Mouse (Mus musculus) lung, postnatal 0 days (tissue): ENCODE measurements around the gene Vmn2r90. TPM values are rescaled to one million over a fixed set of nuclear protein-coding genes. Genes with fewer than 3 reads are reported as not detected.
"Not testable (repeated sequence)": the region's sequence is repeated elsewhere in the genome, so short reads cannot be mapped to it uniquely, and the experiment has no call there.

Source experiments
- ATAC-seq: fragments of 200-750 bp; cut with Nextera tagmentation; 2 replicates; pipeline ENCODE4 v1.8.0; 2017; ENCODE audit warnings: moderate library complexity
- DNase-seq: peaks from one replicate; pipeline ENCODE4 v3.0.0-alpha.2; 2016; ENCODE audit warnings: low spot score
- H3K27ac ChIP-seq: fragments of 300-500 bp; sonication (generic); 2 replicates; pipeline ENCODE4 v1.5.1; 2014; ENCODE audit warnings: antibody characterized with exemption, mild to moderate bottlenecking, low read length, mixed read lengths
- H3K27me3 ChIP-seq: fragments of 300-500 bp; sonication (generic); replicated peaks from 2 replicates; pipeline ENCODE4 v1.6.1; 2014; ENCODE audit warnings: low read length, mixed read lengths; ENCODE audit not compliant: insufficient read depth
- H3K36me3 ChIP-seq: fragments of 300-500 bp; sonication (generic); 2 replicates; pipeline ENCODE4 v1.6.1; 2014; ENCODE audit warnings: low read length, mixed read lengths; ENCODE audit not compliant: insufficient read depth
- H3K4me1 ChIP-seq: fragments of 300-500 bp; sonication (generic); 2 replicates; pipeline ENCODE4 v1.6.1; 2014; ENCODE audit warnings: antibody characterized with exemption, low read depth, low read length, mixed read lengths; ENCODE audit not compliant: insufficient read depth
- H3K4me2 ChIP-seq: fragments of 300-500 bp; sonication (generic); replicated peaks from 2 replicates; pipeline ENCODE4 v1.6.1; 2014; ENCODE audit warnings: low read depth, mild to moderate bottlenecking, low read length, moderate library complexity, mixed read lengths
- H3K4me3 ChIP-seq: fragments of 300-500 bp; sonication (generic); 2 replicates; pipeline ENCODE4 v1.5.1; 2014; ENCODE audit warnings: low read depth, low read length
- H3K9ac ChIP-seq: fragments of 300-500 bp; sonication (generic); replicated peaks from 2 replicates; pipeline ENCODE4 v1.6.1; 2014; ENCODE audit warnings: low read depth, mild to moderate bottlenecking
- H3K9me3 ChIP-seq: fragments of 300-500 bp; sonication (generic); 2 replicates; pipeline ENCODE4 v1.6.1; 2016; ENCODE audit warnings: low read length, mixed read lengths
- CTCF ChIP-seq: IDR thresholded peaks from 2 replicates; pipeline ENCODE4 v1.5.1; 2016; ENCODE audit warnings: antibody characterized with exemption, mild to moderate bottlenecking
- EP300 ChIP-seq: IDR thresholded peaks from 2 replicates; pipeline ENCODE4 v1.6.1; 2016; ENCODE audit warnings: antibody characterized with exemption, mild to moderate bottlenecking, control low read depth
- WGBS: fragments of 180-500 bp; shearing (Covaris S2); extraction: QIAGEN DNeasy Blood & Tissue Kit; methylation state at CpG from one replicate; pipeline ENCODE4 v1.1.7; 2014; 5-methylcytosine and 5-hydroxymethylcytosine counted together
- polyA plus RNA-seq: library from polyadenylated mRNA; unstranded; fragments of >200 nt; fragmentation: Nextera tagmentation; extraction: Ambion mirVana; gene quantifications from 2 replicates; pipeline ENCODE4 v1.2.1, GENCODE M21; 2015

Vmn2r90 gene
- not detected in 2 replicates for polyA plus RNA-seq

GRCm38 (mm10) chr17:17703447-17703846, at the start of gene Vmn2r90:
Gene Vmn2r90, plus strand, starts transcription at chr17:17703747.
- Histone ChIP-seq H3K9me3 (no peaks in the 10 kb centered on the region), H3K4me1 (no peaks in the 10 kb centered on the region), H3K36me3 (no peaks in the 10 kb centered on the region), H3K4me3 (no peak within 1 kb of the TSS), H3K9ac (no peak within 1 kb of the TSS), H3K4me2 (no peak within 1 kb of the TSS), H3K27ac (no peak within 1 kb of the TSS), H3K27me3 (no peaks in the 10 kb centered on the region)
- DNase-seq (no peak), ATAC-seq (no peak)
- 49% methylated on average over 1 of the region's 1 CpGs for WGBS
- no peak for TF ChIP-seq CTCF
- TF ChIP-seq EP300: no peak

- ATAC-seq (no peak), DNase-seq (no peak)
- no peaks in the 10 kb centered on the region for H3K27me3 ChIP-seq
- H3K36me3 ChIP-seq: no peaks in the 10 kb centered on the region
- WGBS: 12% methylated on average over 9 of the region's 10 CpGs
- H3K27ac ChIP-seq: no peak overlapping the region
- H3K4me3 ChIP-seq: no peak overlapping the region
- no peak for TF ChIP-seq CTCF
- no peak for TF ChIP-seq EP300
- no peaks in the 10 kb centered on the region for H3K9me3 ChIP-seq
- H3K4me2 ChIP-seq: no peak overlapping the region
- no peaks in the 10 kb centered on the region for H3K4me1 ChIP-seq
- no peak overlapping the region for H3K9ac ChIP-seq
These were observed 48.3 kb upstream of the Vmn2r90 start for GRCm38 (mm10) chr17:17654997-17655828.

- DNase-seq (no peak), ATAC-seq (no peak)
- no peaks in the 10 kb centered on the region for H3K4me1 ChIP-seq
- no peak for TF ChIP-seq CTCF
- no peak for TF ChIP-seq EP300
- H3K9me3 ChIP-seq: no peaks in the 10 kb centered on the region
- H3K9ac ChIP-seq: no peak overlapping the region
- 33% methylated on average over 2 of the region's 2 CpGs for WGBS
- H3K27ac ChIP-seq: no peak overlapping the region
- H3K4me3 ChIP-seq: no peak overlapping the region
- no peaks in the 10 kb centered on the region for H3K36me3 ChIP-seq
- H3K27me3 ChIP-seq: no peaks in the 10 kb centered on the region
- H3K4me2 ChIP-seq: no peak overlapping the region
These were observed 47.7 kb upstream of the Vmn2r90 start for GRCm38 (mm10) chr17:17655829-17656176.

- Histone ChIP-seq H3K27ac (no peak overlapping the region), H3K4me1 (no peaks in the 10 kb centered on the region), H3K36me3 (no peaks in the 10 kb centered on the region), H3K4me3 (no peak overlapping the region), H3K27me3 (no peaks in the 10 kb centered on the region), H3K9ac (no peak overlapping the region), H3K4me2 (no peak overlapping the region), H3K9me3 (no peaks in the 10 kb centered on the region)
- ATAC-seq: no peak
- DNase-seq: no peak
- WGBS: 84% methylated on average over 1 of the region's 1 CpGs
- no peak for TF ChIP-seq CTCF
- no peak for TF ChIP-seq EP300
These were observed 24.8 kb upstream of the Vmn2r90 start for GRCm38 (mm10) chr17:17678781-17679180.

GRCm38 (mm10) chr17:17690659-17691058, 12.9 kb upstream of the Vmn2r90 start:
- no peak overlapping the region for H3K27ac ChIP-seq
- no peak for ATAC-seq
- H3K4me1 ChIP-seq: no peaks in the 10 kb centered on the region
- no peaks in the 10 kb centered on the region for H3K27me3 ChIP-seq
- no peaks in the 10 kb centered on the region for H3K9me3 ChIP-seq
- H3K36me3 ChIP-seq: no peaks in the 10 kb centered on the region
- H3K4me3 ChIP-seq: no peak overlapping the region
- no peak for DNase-seq
- no peak overlapping the region for H3K9ac ChIP-seq
- 65% methylated on average over 2 of the region's 2 CpGs for WGBS
- TF ChIP-seq CTCF: no peak
- no peak for TF ChIP-seq EP300
- no peak overlapping the region for H3K4me2 ChIP-seq

DNA sequence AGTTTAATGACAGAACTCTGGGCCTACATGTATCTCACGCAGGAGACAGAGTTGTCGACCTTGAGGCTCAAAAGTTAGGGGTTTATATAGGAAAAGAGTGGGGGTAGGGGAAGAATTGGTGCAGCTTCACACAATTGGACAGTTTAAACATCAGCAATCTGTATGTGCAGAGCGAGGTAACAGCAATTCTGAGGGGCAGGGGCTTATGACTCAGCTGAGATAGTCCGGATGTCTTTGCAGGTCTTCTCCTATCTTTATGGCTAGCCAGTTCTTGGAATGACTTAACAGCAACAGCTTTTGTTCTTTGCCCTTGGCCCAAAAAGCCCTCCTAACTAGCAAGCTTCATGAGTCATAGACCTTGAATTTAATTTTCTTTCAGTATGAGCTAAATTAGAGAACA, 28.8 kb downstream of the Vmn2r90 start:
- not testable (repeated sequence) for H3K9me3 ChIP-seq, H3K4me1 ChIP-seq, H3K27me3 ChIP-seq, DNase-seq, ATAC-seq, H3K9ac ChIP-seq, H3K4me2 ChIP-seq, H3K36me3 ChIP-seq, H3K4me3 ChIP-seq, H3K27ac ChIP-seq
- WGBS: 76% methylated on average over 4 of the region's 4 CpGs
